Mouse (Mus musculus): ENCODE data around the gene Scube1. TPM values are rescaled to one million over a fixed set of nuclear protein-coding genes. Genes with fewer than 3 reads are reported as not detected.

Scube1 gene
- total and polyA plus RNA-seq, 3 experiments: not detected

DNA sequence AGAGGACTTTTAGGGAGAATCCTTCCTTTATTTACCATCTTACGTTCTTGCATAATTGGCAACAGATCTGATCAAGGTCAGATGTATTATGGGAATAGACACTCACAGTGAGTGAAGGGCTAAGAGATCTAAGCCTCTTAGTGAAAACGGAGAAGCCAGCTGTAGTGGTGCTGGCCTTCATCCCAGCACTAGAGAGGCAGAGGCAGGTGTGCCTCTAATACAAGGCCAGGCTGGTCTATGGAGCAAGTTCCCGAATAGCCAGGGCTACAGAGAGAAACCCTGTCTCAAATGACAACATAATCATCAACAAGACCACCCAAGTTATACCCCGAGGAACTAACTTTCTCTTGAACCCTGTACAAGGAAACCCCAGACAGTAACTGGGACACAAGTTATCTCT is 141.9 kb downstream of the Scube1 start:
- H3K27ac ChIP-seq (ENCODE audit: insufficient read depth, low read depth): no peak overlapping the region
- H3K36me3 ChIP-seq (replicated peaks in 1 of 2; ENCODE audit: control insufficient read depth in 1 of 2, insufficient read depth in 1 of 2, low read length in 1 of 2): peaks cover 70 to 96% of the 10 kb centered on the region in 2 experiments
- H3K9me3 ChIP-seq (replicated peaks; ENCODE audit: low read length): peaks cover 13% of the 10 kb centered on the region
- dilution Hi-C loops (cut with MboI; ENCODE audit: extremely low pct_ligation_motif_present, extremely low pct_unique_long_range_greater_than_20kb, low sequenced_read_pairs): no loop called here
- no peak overlapping the region for H3K9ac ChIP-seq (ENCODE audit: insufficient read depth, low read depth)
- H3K4me1 ChIP-seq (ENCODE audit: control insufficient read depth in 1 of 2, insufficient read depth in 2 of 2): no peaks in the 10 kb centered on the region
- H3K27me3 ChIP-seq (replicated peaks): no peaks in the 10 kb centered on the region
- no peaks in the 10 kb centered on the region for H3K79me2 ChIP-seq (replicated peaks; ENCODE audit: control insufficient read depth, extremely low read depth, insufficient read depth, poor library complexity, severe bottlenecking)
- no peak for TF ChIP-seq NRF1 (IDR thresholded peaks at IDR 0.05; ENCODE audit: low read depth, low read length)
- TF ChIP-seq IRF4 (IDR thresholded peaks at IDR 0.05; ENCODE audit: low read depth, low read length): no peak
- TF ChIP-seq MEF2A (IDR thresholded peaks at IDR 0.05; ENCODE audit: borderline replicate concordance, low read depth, low read length): no peak
- TF ChIP-seq SMC3 (IDR thresholded peaks at IDR 0.05; ENCODE audit: low read depth, low read length): no peak
- no peak for TF ChIP-seq USF1 (IDR thresholded peaks at IDR 0.05; ENCODE audit: low read depth, low read length)
- no peak for TF ChIP-seq JUND (conservative IDR thresholded peaks at IDR 0.05; ENCODE audit: low read depth, low read length)
- no peak for TF ChIP-seq MYC (IDR thresholded peaks at IDR 0.05; ENCODE audit: low read depth, low read length)
- no peak for TF ChIP-seq RCOR1 (conservative IDR thresholded peaks at IDR 0.05; ENCODE audit: low read depth, low read length)
- TF ChIP-seq E2F4 (IDR thresholded peaks at IDR 0.05; ENCODE audit: insufficient replicate concordance, low read depth, low read length): no peak
- no peak for TF ChIP-seq EP300 (IDR thresholded peaks at IDR 0.05; ENCODE audit: low read length)
- no peak for TF ChIP-seq UBTF (IDR thresholded peaks at IDR 0.05; ENCODE audit: low read depth, low read length)
- TF ChIP-seq TBP (conservative IDR thresholded peaks at IDR 0.05; ENCODE audit: low read depth, low read length): no peak
- TF ChIP-seq MAZ (IDR thresholded peaks at IDR 0.05; ENCODE audit: low read depth, low read length): no peak
- in situ Hi-C loops (cut with MboI; ENCODE audit: low pct_ligation_motif_present, low pct_unique_long_range_greater_than_20kb, low sequenced_read_pairs): no loop called here
- no peak overlapping the region for H3K4me2 ChIP-seq (ENCODE audit: insufficient read depth, low read depth, poor library complexity, severe bottlenecking)
- DNase-seq (ENCODE audit: extremely low read depth): no peak
- H3K4me3 ChIP-seq (replicated peaks in 1 of 3; ENCODE audit: low read depth in 2 of 3, low read length in 2 of 3, poor library complexity in 1 of 3): no peak overlapping the region

- in situ Hi-C loops (cut with MboI; ENCODE audit: low pct_ligation_motif_present, low pct_unique_long_range_greater_than_20kb, low sequenced_read_pairs): no loop called here
- H3K36me3 ChIP-seq (replicated peaks in 1 of 2; ENCODE audit: control insufficient read depth in 1 of 2, insufficient read depth in 1 of 2, low read length in 1 of 2): peaks cover 73 to 91% of the 10 kb centered on the region in 2 experiments
- dilution Hi-C loops (cut with MboI; ENCODE audit: extremely low pct_ligation_motif_present, extremely low pct_unique_long_range_greater_than_20kb, low sequenced_read_pairs): no loop called here
- no peaks in the 10 kb centered on the region for H3K27me3 ChIP-seq (replicated peaks)
- no peak overlapping the region for H3K9ac ChIP-seq (ENCODE audit: insufficient read depth, low read depth)
- H3K9me3 ChIP-seq (replicated peaks; ENCODE audit: low read length): no peaks in the 10 kb centered on the region
- no peak for DNase-seq (ENCODE audit: extremely low read depth)
- H3K79me2 ChIP-seq (replicated peaks; ENCODE audit: control insufficient read depth, extremely low read depth, insufficient read depth, poor library complexity, severe bottlenecking): no peaks in the 10 kb centered on the region
- H3K4me3 ChIP-seq (replicated peaks in 1 of 3; ENCODE audit: low read depth in 2 of 3, low read length in 2 of 3, poor library complexity in 1 of 3): no peak overlapping the region
- H3K4me2 ChIP-seq (ENCODE audit: insufficient read depth, low read depth, poor library complexity, severe bottlenecking): no peak overlapping the region
- TF ChIP-seq CHD1 (IDR thresholded peaks at IDR 0.05; ENCODE audit: low read depth, low read length) (no peak), TBP (conservative IDR thresholded peaks at IDR 0.05; ENCODE audit: low read depth, low read length) (no peak), MYC (IDR thresholded peaks at IDR 0.05; ENCODE audit: low read depth, low read length) (no peak), ZKSCAN1 (IDR thresholded peaks at IDR 0.05; ENCODE audit: borderline replicate concordance, low read depth, low read length) (no peak), IRF4 (IDR thresholded peaks at IDR 0.05; ENCODE audit: low read depth, low read length) (no peak), MEF2A (IDR thresholded peaks at IDR 0.05; ENCODE audit: borderline replicate concordance, low read depth, low read length) (no peak), JUND (conservative IDR thresholded peaks at IDR 0.05; ENCODE audit: low read depth, low read length) (no peak), CHD2 (IDR thresholded peaks at IDR 0.05; ENCODE audit: low read length) (no peak), USF2 (conservative IDR thresholded peaks at IDR 0.05; ENCODE audit: low read depth, low read length) (no peak), CTCF (conservative IDR thresholded peaks at IDR 0.05 in 1 of 2, IDR thresholded peaks at IDR 0.05 in 1 of 2; ENCODE audit: low read depth in 2 of 2, low read length in 2 of 2) (no peak), NRF1 (IDR thresholded peaks at IDR 0.05; ENCODE audit: low read depth, low read length) (no peak), ELF1 (IDR thresholded peaks at IDR 0.05; ENCODE audit: low read depth, low read length) (no peak), MAZ (IDR thresholded peaks at IDR 0.05; ENCODE audit: low read depth, low read length) (no peak), KAT2A (IDR thresholded peaks at IDR 0.05; ENCODE audit: insufficient replicate concordance, low read length) (no peak), JUN (IDR thresholded peaks at IDR 0.05; ENCODE audit: insufficient read depth, low read depth, low read length) (no peak), SMC3 (IDR thresholded peaks at IDR 0.05; ENCODE audit: low read depth, low read length) (no peak), SIN3A (IDR thresholded peaks at IDR 0.05; ENCODE audit: low read length) (no peak)
- no peaks in the 10 kb centered on the region for H3K4me1 ChIP-seq (ENCODE audit: control insufficient read depth in 1 of 2, insufficient read depth in 2 of 2)
- H3K27ac ChIP-seq (ENCODE audit: insufficient read depth, low read depth): no peak overlapping the region
Measured at GRCm38 (mm10) chr15:83576651-83577050, 148.2 kb downstream of the Scube1 start.

All from CH12.LX (cell line).